Mouse (Mus musculus) left cerebral cortex, postnatal 14 days (tissue): ENCODE results near the gene Gtpbp4. TPM values are rescaled to one million over a fixed set of nuclear protein-coding genes. Genes with fewer than 3 reads are reported as not detected.

Experiments used
- microRNA-seq, 2 experiments: library from miRNA; unstranded; fragments of <30 nt; microRNA quantifications; one replicate each; pipeline ENCODE4 v1.2.0; 2022
- total RNA-seq, 2 experiments: library from RNA; stranded (reverse); gene quantifications; 2 replicates each; pipeline ENCODE4 v1.2.3; 2021

Gtpbp4 gene
- total RNA-seq, 2 experiments from 2014 or later: 35.2 to 38.9 TPM

Small RNA genes within 50 kb of the gene (microRNA-seq; reads per million reads assigned to microRNA genes)
- gene Gm22750: 0 reads per million in 2 experiments

Other genes starting within 250 kb of the Gtpbp4 start
- 10 to 100 TPM; 84.6 to 95.1 TPM for gene Wdr37, start 124.2 kb downstream of the Gtpbp4 start, total RNA-seq
- 10 to 100 TPM; 44.5 to 48.1 TPM for gene Idi1, start 110.6 kb downstream of the Gtpbp4 start, total RNA-seq
- not detected for gene Gm9745, start 47.9 kb downstream of the Gtpbp4 start, total RNA-seq
- not detected for gene Idi2, start 43.2 kb downstream of the Gtpbp4 start, total RNA-seq
- 10 to 100 TPM; 88.9 to 91.0 TPM for gene Larp4b, start 97.8 kb upstream of the Gtpbp4 start, total RNA-seq